Mouse (Mus musculus) stomach, postnatal 0 days (tissue): ENCODE measurements around the gene Hist1h2ae.

Source experiments
- CTCF ChIP-seq: IDR thresholded peaks from 2 replicates; pipeline ENCODE4 v1.5.1; 2016; ENCODE audit warnings: antibody characterized with exemption, low read depth, mild to moderate bottlenecking, moderate library complexity
- EP300 ChIP-seq: optimal IDR thresholded peaks from 2 replicates; pipeline ENCODE3; 2016; ENCODE audit warnings: antibody characterized with exemption

DNA sequence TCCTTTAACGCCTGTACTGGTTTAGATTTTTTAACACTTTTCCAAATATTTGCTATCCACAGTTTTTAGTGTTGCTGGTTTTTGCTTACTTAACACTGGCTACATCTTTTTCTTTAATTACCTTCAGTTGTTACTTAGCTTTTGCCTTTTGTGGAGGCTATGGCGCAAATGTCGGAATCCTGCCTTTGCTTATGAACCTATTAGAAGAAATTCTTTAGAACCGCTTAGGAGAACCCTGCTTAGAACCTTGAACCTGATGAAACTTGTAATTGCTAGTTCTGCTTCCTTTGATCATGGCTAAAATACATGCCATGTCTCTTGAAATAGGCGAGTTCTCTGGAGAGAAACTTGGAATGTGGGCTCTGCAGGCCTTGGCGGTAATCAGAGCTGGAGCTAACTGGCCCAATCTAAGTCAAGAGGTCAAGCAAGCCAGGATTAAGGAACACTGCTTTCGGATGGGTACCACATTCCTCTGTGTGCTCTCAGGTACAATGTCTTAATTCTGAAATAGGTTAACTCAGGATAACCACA is 5.4 kb upstream of the Hist1h2ae start:
- TF ChIP-seq CTCF (no peak), EP300 (no peak)
